ENCODE assay signal across 22 mouse cellular contexts in genomic region chr12:100517371-100517770, GRCm38 (mm10). TPM values are rescaled to one million over a fixed set of nuclear protein-coding genes. Genes with fewer than 3 reads are reported as not detected.
A peak's percentile ranks its signal among the peaks of the same experiment; 100 is the strongest.
DNase-seq lines count a peak whose midpoint lies in the region; ATAC-seq lines count a peak whose summit lies in the region.
"Had no signal": no experiment of that assay in that cellular context is flagged by ENCODE, and none has a peak within 500 bp of the region (broad histone marks: within the 10 kb centered on the region; RNA-seq: fewer than 3 reads in every experiment).

No protein-coding gene starts in this region.

- H3K4me2 ChIP-seq in liver, embryonic 11.5 days: peak overlapping the region; percentile 20; the same call in 1 of the 2 replicates
- H3K4me2 ChIP-seq: forebrain, embryonic 13.5 days; heart, embryonic 13.5 days; hindbrain, embryonic 13.5 days; intestine, embryonic 15.5 days had no signal

- H3K36me3 ChIP-seq in liver, embryonic 11.5 days (ENCODE audit: control insufficient read depth, insufficient read depth, low read length): no peaks in the 10 kb centered on the region
- peaks cover 63% of the 10 kb centered on the region for H3K36me3 ChIP-seq in megakaryocyte, embryonic 14.5 days (replicated peaks; ENCODE audit: low read length)
- H3K36me3 ChIP-seq: intestine, embryonic 15.5 days had no signal

- no peaks in the 10 kb centered on the region for H3K27me3 ChIP-seq in liver, embryonic 11.5 days (replicated peaks; ENCODE audit: control insufficient read depth, insufficient read depth, low read length)
- H3K27me3 ChIP-seq in megakaryocyte, embryonic 14.5 days (replicated peaks): no peaks in the 10 kb centered on the region
- H3K27me3 ChIP-seq: CH12.LX; forebrain, embryonic 13.5 days; heart, embryonic 13.5 days; hindbrain, embryonic 13.5 days; intestine, embryonic 15.5 days had no signal

- peaks cover 21% of the 10 kb centered on the region for H3K4me1 ChIP-seq in liver, embryonic 11.5 days (replicated peaks; ENCODE audit: control insufficient read depth, insufficient read depth, low read length)
- peaks cover 92% of the 10 kb centered on the region for H3K4me1 ChIP-seq in megakaryocyte, embryonic 14.5 days

- peak; percentile 96 for DNase-seq in heart, adult 11 months
- no peak for DNase-seq in heart, postnatal 10 days
- no peak for DNase-seq in liver, embryonic 11.5 days (ENCODE audit: low spot score)
- DNase-seq in liver: no peak
- DNase-seq in cerebellum, adult 11-12 months: no peak
- DNase-seq: adrenal gland, postnatal 14 days; B cell, adult 2 months; cerebellum, adult 18-20 months; cerebellum, adult 9-10 months; cerebellum, postnatal 14 days; gastrocnemius, postnatal 14 days had no signal

- H3K9ac ChIP-seq in liver, embryonic 11.5 days (ENCODE audit: low read depth, low read length): no peak overlapping the region
- H3K9ac ChIP-seq: forebrain, embryonic 13.5 days; hindbrain, embryonic 13.5 days; intestine, embryonic 15.5 days had no signal

- no peaks in the 10 kb centered on the region for H3K9me3 ChIP-seq in liver, embryonic 11.5 days (ENCODE audit: control insufficient read depth, low read length)
- H3K9me3 ChIP-seq in megakaryocyte, embryonic 14.5 days: no peaks in the 10 kb centered on the region
- H3K9me3 ChIP-seq: forebrain, embryonic 10.5 days; forebrain, embryonic 13.5 days; heart, embryonic 13.5 days; hindbrain, embryonic 10.5 days; hindbrain, embryonic 13.5 days; intestine, embryonic 15.5 days had no signal

- H3K4me3 ChIP-seq in liver, embryonic 11.5 days (ENCODE audit: low read depth, low read length): no peak overlapping the region
- H3K4me3 ChIP-seq in megakaryocyte, embryonic 14.5 days (replicated peaks): peak overlapping the region; percentile 50
- H3K4me3 ChIP-seq: forebrain, embryonic 10.5 days; forebrain, embryonic 13.5 days; heart, embryonic 13.5 days; hindbrain, embryonic 10.5 days; hindbrain, embryonic 13.5 days; intestine, embryonic 15.5 days had no signal

- 64% methylated on average over 9 of the region's 9 CpGs for WGBS in liver, embryonic 11.5 days

- intact Hi-C loops in heart, postnatal 10 days (cut with DNase I): no loop called here

- no peak overlapping the region for H3K27ac ChIP-seq in liver, embryonic 11.5 days (ENCODE audit: low read depth, low read length)
- H3K27ac ChIP-seq: forebrain, embryonic 10.5 days; forebrain, embryonic 13.5 days; heart, embryonic 13.5 days; hindbrain, embryonic 10.5 days; hindbrain, embryonic 13.5 days; intestine, embryonic 15.5 days had no signal

- no peak for ATAC-seq in liver, embryonic 11.5 days (replicated peaks; ENCODE audit: low FRiP score)
- no peak for ATAC-seq in megakaryocyte, adult 5-6 weeks (ENCODE audit: poor library complexity, severe bottlenecking)
- ATAC-seq: forebrain, embryonic 13.5 days; forebrain, embryonic 16.5 days; hindbrain, embryonic 16.5 days; intestine, embryonic 15.5 days had no signal

RNA-seq across cellular contexts. Expression of gene Ttc7b, which starts 3.3 kb away (rescaled TPM):
- 10 to 100 TPM; 70.5 to 78.3 TPM for total RNA-seq in heart, postnatal 10 days (2021)
- 5.6 and 6.2 TPM in 2 replicates for polyA plus RNA-seq in liver, embryonic 11.5 days (2014; fragmentation: Nextera tagmentation; extraction: Ambion mirVana)
- polyA plus RNA-seq in megakaryocyte, embryonic 14.5 days (2012; ENCODE audit: insufficient read depth, low replicate concordance): 170 and 237 TPM in 2 replicates
- total RNA-seq in megakaryocyte, adult 5-6 weeks (2015): 26.2 and 28.9 TPM in 2 replicates
- 14.4 and 16.9 TPM in 2 replicates for total RNA-seq in megakaryocyte, adult 5-6 weeks (2017)
